Mouse (Mus musculus): Measurements from ENCODE around the gene Srgap2. TPM values are rescaled to one million over a fixed set of nuclear protein-coding genes. Genes with fewer than 3 reads are reported as not detected.
A peak's percentile ranks its signal among the peaks of the same experiment; 100 is the strongest.

The Srgap2 gene
- total RNA-seq, 4 experiments from 2014 or later = 18.0 to 24.2 (median 20.2) TPM

DNA sequence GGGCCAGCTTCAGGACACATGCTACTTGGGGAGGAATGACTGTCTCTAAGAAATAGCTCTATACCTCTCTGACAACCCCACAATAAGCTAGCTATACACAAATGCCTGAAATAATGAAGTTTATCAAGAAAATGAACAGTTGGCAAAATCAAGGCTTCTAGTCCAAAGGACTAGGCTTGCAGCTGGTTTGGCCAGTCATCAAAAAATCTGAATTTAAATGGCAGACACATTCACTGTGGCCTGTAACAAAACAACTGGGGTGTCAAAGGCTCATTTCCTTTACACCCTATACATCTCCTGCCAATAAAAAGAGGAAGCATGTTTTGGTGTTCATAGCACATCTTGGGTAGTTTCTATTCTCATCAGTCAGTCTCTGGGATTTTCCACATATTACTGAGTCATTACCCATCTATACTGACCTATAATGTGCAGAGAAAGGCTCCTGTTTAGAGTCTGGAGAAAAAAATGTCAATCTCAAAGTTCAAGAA lies 53.5 kb downstream of the Srgap2 start:
- DNase-seq (ENCODE audit: low spot score) = peak; percentile 29

GRCm38 (mm10) chr1:131470597-131470996 lies 56.6 kb downstream of the Srgap2 start:
- no peak for DNase-seq (ENCODE audit: low spot score)

DNA sequence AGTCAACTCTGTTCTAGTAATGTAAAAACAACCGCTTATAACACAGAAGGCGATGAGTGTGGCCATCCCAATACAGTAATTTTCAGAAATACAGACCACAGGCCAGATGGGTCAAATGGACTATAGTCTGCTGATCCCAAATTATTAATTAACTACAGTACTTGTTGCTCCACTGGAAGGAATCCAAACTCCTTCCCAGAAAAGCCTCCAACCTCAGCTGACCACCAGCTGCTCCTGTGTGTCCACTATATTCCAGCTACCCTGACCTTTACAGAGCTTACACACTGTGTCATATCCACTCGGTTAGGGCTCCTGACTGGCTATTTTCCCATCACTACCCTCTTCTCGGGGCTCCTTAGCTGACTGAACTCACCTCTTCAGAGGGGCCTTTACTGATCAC lies 61.3 kb downstream of the Srgap2 start:
- DNase-seq (ENCODE audit: low spot score) = no peak

GRCm38 (mm10) chr1:131463953-131464627 lies 63.1 kb downstream of the Srgap2 start:
- DNase-seq (ENCODE audit: low spot score) = no peak

GRCm38 (mm10) chr1:131462541-131463067 lies 64.5 kb downstream of the Srgap2 start:
- DNase-seq (ENCODE audit: low spot score) = no peak

DNA sequence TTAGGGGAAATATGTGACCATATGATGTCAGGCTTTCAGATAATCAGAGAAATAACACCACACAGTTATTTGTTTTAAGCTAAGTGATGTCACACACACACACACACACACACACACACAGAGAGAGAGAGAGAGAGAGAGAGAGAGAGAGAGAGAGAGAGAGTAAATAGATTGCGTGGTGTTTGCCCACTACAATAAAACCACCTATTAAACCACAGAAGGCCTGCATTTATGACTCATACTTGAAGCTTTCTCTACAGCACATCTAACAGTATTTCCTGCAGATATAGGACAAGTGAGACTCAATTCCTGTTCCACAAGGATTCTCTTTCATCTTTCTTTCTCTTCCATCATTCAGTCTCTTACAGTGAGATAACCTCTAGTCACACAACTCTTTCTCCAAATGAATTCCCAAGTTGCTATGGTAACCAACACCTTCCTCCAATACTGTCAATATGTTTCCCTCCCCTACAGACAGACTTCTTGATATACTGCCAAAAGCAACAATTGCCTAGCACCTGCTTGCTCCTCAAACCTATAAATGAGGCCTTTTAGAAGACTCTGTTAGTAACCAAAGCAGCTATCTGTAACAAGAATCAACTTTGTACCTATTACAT lies 66.1 kb downstream of the Srgap2 start:
- no peak for DNase-seq (ENCODE audit: low spot score)

GRCm38 (mm10) chr1:131455355-131455890 lies 71.7 kb downstream of the Srgap2 start:
- peak; percentile 40 for DNase-seq (ENCODE audit: low spot score)

- no peak for DNase-seq (ENCODE audit: low spot score)
Observed at GRCm38 (mm10) chr1:131454386-131454785, 72.8 kb downstream of the Srgap2 start.

- DNase-seq (ENCODE audit: low spot score) = no peak
Observed at GRCm38 (mm10) chr1:131453335-131453734, 73.8 kb downstream of the Srgap2 start.

DNA sequence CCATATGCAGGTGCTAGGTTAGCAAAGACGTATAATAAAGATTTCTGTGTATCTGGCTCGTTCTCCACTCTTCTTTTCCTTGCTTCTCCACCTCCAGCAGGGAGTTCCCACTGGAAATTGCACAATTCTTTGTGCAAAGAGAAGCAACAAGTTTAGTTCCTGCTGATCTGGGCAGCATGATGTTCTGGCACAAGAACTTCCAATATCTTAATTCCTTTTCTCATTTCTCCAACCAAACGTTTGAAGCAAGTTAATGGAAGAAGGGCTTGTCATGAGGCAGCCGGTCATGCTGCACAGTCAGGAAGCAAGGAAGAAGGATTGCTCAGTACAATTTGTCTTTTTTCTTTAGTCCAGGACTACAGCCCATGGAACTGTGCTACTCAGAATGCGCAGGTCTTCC lies 78.8 kb downstream of the Srgap2 start:
- DNase-seq (ENCODE audit: low spot score) = peak; percentile 63

DNA sequence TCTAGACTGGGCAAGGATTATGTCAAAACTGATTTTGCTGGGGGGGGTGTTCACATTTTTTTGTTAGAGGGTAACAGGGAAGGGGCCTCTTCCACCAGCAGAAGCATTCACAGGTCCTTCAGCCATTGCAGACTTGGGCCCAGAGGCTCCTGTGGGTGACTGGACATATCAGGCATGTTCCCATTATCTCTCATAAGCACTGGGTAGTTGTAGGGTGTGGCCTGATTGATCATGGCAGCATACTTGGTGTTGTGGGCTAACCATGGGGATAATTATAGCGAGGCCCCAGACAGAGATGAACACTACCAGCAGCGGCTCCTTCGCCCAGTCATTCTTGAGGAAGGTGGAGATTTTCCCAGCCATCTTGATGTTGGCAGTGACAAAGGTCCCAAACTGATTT lies 79.8 kb downstream of the Srgap2 start:
- no peak for DNase-seq (ENCODE audit: low spot score)

- no peak for DNase-seq (ENCODE audit: low spot score)
Observed at GRCm38 (mm10) chr1:131446577-131446976, 80.6 kb downstream of the Srgap2 start.

DNA sequence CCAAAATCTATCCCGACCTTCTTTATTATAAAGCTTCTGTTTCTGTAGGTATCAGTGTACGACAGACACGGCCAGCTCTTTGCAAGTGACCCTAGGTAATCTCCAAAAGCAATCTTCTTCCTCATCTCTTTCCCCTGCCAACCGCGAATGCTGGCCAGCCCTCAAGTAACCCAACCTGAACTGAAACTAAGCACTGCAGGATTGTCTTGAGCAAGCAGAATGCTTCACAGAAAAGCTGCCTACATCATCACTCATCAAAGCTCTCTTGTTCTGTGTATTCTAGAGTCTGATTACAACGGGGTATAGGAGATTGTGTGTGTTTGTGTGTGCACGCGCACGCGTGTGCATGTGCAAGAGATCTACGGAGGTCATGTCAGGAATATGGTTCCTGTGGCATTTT lies 88.6 kb downstream of the Srgap2 start:
- DNase-seq (ENCODE audit: low spot score) = no peak

DNA sequence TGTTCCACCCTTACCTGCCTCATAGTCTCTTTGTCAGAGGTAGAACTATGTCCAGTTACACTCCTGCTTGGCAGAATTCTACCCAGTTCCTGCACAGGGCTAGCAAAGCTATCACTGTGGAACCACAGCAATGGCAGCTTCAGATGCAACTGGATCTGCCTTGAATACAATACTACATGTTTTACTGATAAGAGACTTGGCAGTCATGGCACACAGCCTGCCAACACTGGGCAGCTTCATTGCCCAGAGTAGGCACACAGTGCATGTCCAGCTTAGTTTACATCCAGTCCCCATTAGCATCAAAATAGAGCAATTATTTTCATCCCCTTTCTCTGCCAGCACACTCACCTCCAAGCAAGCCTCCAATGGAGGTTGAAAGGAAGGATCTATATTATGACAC lies 89.2 kb downstream of the Srgap2 start:
- no peak for DNase-seq (ENCODE audit: low spot score)

DNA sequence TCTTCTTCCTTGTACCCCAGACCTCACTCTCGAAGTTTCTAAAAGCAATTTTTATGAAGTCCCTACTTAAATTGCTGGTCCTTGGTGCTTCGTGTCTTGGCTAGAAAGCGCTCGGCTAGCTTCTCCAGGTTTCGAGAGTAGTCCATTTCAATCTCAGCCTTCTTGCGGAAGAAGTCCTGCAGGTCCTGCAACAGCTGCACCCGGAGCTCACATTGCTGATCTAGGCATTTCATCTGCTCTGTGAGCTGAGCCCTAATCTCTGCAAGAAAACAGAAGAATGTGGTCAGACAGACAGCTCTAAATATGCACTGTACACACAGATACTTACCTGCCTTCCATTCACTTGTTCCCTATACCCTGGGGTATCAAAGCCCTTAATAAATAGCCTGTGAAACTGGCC lies 90.5 kb downstream of the Srgap2 start:
- no peak for DNase-seq (ENCODE audit: low spot score)

DNA sequence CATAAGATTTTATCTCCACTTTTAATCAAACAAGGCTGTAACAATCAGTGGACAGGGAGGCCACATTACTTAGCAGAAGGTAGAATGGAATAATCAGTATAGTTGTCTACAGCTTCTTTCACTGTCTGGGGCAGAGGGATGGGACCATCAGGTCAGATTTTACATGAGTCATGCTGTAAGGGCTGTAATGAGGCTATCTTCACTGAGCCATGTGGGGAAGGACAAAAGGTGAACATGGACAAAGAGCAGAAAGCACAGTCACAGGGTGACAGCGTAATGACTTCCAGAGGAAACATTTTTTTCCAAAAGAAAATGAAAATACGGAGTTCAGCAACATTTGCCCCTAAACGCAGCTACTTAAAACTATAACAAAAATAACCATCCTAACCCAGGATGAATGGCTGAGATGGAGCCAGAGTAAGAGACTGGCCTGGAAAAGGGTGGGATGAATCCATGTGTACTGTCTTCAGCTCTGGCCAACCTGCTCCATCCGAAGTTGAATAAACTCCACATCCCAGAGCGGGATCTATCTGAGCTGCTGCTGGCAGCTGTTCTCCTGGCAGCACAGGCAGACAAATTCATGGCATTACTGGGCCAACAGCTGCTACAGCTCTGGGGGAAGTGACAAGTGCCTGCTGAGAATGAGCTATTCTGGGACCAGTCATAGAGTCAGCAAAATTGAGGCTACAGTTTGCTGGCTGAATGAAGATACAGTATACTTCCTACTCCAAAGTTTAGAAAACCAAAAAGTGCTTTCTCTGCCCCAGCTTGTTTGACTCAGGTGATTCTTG lies 95.5 kb downstream of the Srgap2 start:
- peak; percentile 76 for DNase-seq (ENCODE audit: low spot score)

DNA sequence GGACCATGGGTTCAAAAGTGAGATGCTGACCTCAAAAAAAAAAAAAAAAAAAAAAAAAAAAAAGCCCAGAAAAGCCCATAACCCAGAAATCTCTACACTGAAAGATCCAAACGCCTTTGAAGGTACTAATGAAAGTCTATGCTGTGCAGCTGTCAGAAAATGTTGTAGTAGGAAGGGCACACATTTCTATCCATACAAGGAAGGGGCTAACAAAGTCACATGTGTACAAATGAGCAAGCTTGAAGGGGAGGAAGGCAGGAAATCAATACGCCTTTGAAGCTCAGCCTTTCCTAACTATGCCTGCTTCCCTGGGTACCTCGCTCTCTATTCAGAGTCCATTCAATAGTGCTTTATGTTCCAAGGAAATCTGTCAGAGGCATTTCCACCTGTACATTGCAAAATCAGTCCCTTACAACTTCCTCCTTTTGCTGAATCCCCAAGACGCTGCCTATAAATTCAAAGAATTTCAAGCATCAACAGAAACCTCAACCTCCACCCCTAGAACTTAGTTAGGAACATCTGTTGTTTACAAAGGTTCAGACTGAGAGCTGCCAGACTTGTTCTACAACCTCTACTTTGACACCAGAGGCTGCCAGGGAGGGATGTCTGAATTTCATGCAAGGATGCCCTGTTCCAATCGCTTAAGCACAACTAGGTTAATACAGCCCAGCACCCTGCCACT lies 99.9 kb downstream of the Srgap2 start:
- DNase-seq (ENCODE audit: low spot score) = no peak

DNA sequence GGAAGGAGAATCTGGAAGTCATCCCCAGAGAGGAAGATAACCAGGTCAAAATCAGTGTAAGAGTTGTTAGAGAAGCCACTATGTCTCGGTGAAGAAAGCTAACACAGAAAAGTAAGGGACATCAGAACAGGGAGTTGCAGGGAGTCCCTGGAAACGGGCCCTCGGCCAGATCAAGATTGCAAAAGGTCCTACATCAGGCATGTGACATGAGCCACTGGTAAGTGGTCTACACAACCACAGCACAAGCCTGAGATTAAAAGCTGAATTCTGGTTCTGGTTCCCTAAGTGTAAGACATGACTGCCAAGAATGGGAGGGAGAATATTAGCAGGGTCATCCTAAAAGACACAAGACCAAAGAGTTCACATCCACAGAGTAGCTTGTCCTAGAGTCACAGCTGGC lies 104.1 kb downstream of the Srgap2 start:
- DNase-seq (ENCODE audit: low spot score) = no peak

DNA sequence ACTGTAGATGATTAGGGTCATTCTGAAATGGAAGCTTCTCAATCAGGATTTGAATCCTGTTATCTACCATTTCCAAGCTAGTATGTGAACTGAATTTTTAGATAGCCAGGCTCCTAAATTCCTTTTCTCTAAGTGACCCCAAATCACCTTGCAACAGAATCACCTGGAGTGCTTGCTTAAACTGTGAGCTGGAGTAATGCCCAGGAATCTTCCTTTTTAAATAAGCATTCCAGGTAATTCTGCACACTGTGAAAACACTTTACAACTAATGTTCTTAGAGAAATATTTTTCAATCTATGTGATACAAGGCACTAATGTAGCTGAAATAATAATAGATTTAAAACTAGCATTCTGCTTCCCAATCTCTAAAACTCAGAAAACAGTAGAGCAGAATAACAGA lies 106.0 kb downstream of the Srgap2 start:
- no peak for DNase-seq (ENCODE audit: low spot score)

- DNase-seq (ENCODE audit: low spot score) = no peak
Observed at GRCm38 (mm10) chr1:131420660-131421059, 106.5 kb downstream of the Srgap2 start.

- DNase-seq (ENCODE audit: low spot score) = no peak
Observed at GRCm38 (mm10) chr1:131419307-131419706, 107.8 kb downstream of the Srgap2 start.

Data from heart, adult 8-10 months (tissue).